Mouse (Mus musculus) lung, embryonic 14.5 days (tissue): Measurements from ENCODE around the gene Clec1a. TPM values are rescaled to one million over a fixed set of nuclear protein-coding genes. Genes with fewer than 3 reads are reported as not detected.
"Not testable (repeated sequence)": the region's sequence is repeated elsewhere in the genome, so short reads cannot be mapped to it uniquely, and the experiment has no call there.

Experiments
- ATAC-seq: fragments of 200-750 bp; cut with Nextera tagmentation; 2 replicates; pipeline ENCODE4 v1.8.0; 2017; ENCODE audit warnings: mild to moderate bottlenecking, moderate TSS enrichment, moderate library complexity; ENCODE audit not compliant: insufficient read depth
- DNase-seq: peaks from one replicate; pipeline ENCODE4 v3.0.0-alpha.2; 2015
- H3K27ac ChIP-seq: fragments of 300-500 bp; sonication (generic); 2 replicates; pipeline ENCODE4 v1.5.1; 2014; ENCODE audit warnings: low read depth, mild to moderate bottlenecking, moderate library complexity
- H3K27me3 ChIP-seq: fragments of 300-500 bp; sonication (generic); 2 replicates; pipeline ENCODE4 v1.6.1; 2014; ENCODE audit warnings: low read length, control low read depth; ENCODE audit not compliant: insufficient read depth
- H3K36me3 ChIP-seq: fragments of 300-500 bp; sonication (generic); 2 replicates; pipeline ENCODE4 v1.6.1; 2014; ENCODE audit warnings: control low read depth; ENCODE audit not compliant: insufficient read depth
- H3K4me1 ChIP-seq: fragments of 300-500 bp; sonication (generic); 2 replicates; pipeline ENCODE4 v1.6.1; 2014; ENCODE audit warnings: antibody characterized with exemption, control low read depth; ENCODE audit not compliant: insufficient read depth
- H3K4me2 ChIP-seq: fragments of 300-500 bp; sonication (generic); 2 replicates; pipeline ENCODE4 v1.6.1; 2014; ENCODE audit warnings: mild to moderate bottlenecking
- H3K4me3 ChIP-seq: fragments of 300-500 bp; sonication (generic); 2 replicates; pipeline ENCODE4 v1.5.1; 2014; ENCODE audit warnings: low read depth, low read length
- H3K9ac ChIP-seq: fragments of 300-500 bp; sonication (generic); 2 replicates; pipeline ENCODE4 v1.6.1; 2014
- H3K9me3 ChIP-seq: fragments of 300-500 bp; sonication (generic); 2 replicates; pipeline ENCODE4 v1.6.1; 2016; ENCODE audit warnings: low read depth, low read length, control low read depth
- CTCF ChIP-seq: IDR thresholded peaks from 2 replicates; pipeline ENCODE4 v1.5.1; 2016; ENCODE audit warnings: antibody characterized with exemption, low read depth
- WGBS: fragments of 180-500 bp; shearing (Covaris S2); extraction: QIAGEN DNeasy Blood & Tissue Kit; methylation state at CpG from one replicate; pipeline ENCODE4 v1.1.7; 2014; 5-methylcytosine and 5-hydroxymethylcytosine counted together
- polyA plus RNA-seq: library from polyadenylated mRNA; unstranded; fragments of >200 nt; fragmentation: Nextera tagmentation; extraction: Ambion mirVana; gene quantifications from 2 replicates; pipeline ENCODE4 v1.2.1, GENCODE M21; 2014

Clec1a gene
- polyA plus RNA-seq, result 13.7 and 15.2 TPM in 2 replicates

DNA sequence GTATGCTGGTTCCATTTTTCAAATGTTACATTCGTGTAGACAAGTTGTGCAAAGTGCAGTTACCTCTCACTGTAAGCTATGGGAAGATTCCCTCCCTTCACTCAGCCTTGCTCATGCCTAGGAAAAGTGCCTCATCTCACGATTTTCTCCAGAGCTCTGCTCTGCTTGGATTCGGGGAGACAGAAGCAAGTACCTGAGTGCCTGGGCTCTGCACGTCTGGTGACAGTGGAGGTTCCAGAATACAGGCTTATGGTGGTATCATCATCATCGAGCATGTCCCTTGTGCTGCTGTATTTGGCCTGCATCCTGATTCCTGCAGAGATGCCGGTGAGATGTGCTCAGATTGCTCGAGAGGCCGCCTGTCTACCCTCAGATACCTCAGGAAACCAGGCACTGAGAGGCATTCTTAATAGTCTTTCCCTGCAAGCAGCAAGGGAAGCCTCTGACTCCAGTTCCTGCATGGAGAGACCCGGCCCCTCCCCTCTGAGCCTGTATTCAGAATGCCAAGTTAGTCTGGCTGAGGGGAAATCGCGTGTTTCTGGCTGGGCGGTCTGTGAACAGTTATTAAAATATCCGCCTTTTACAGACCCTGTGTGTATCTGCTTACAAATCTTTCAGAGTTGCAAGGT lies at the start of gene Clec1a:
Clec1a (minus strand) TSS at position 590 of the 629 bp plus-strand sequence.
- WGBS, result 45% methylated on average over 13 of the region's 13 CpGs
- H3K36me3 ChIP-seq, result no peaks in the 10 kb centered on the region
- DNase-seq (peak; percentile 54), ATAC-seq (no peak; the same call in 1 of the 2 replicates)
- H3K27ac ChIP-seq, result no peak within 1 kb of the TSS; the same call in 1 of the 2 replicates
- no peak within 1 kb of the TSS; the same call in 1 of the 2 replicates for H3K9ac ChIP-seq
- peak within 1 kb of the TSS; percentile 35 for H3K4me2 ChIP-seq
- TF ChIP-seq CTCF, result no peak
- H3K4me1 ChIP-seq, result no peaks in the 10 kb centered on the region
- H3K27me3 ChIP-seq, result no peaks in the 10 kb centered on the region
- H3K9me3 ChIP-seq, result no peaks in the 10 kb centered on the region
- peak within 1 kb of the TSS; percentile 21 for H3K4me3 ChIP-seq

DNA sequence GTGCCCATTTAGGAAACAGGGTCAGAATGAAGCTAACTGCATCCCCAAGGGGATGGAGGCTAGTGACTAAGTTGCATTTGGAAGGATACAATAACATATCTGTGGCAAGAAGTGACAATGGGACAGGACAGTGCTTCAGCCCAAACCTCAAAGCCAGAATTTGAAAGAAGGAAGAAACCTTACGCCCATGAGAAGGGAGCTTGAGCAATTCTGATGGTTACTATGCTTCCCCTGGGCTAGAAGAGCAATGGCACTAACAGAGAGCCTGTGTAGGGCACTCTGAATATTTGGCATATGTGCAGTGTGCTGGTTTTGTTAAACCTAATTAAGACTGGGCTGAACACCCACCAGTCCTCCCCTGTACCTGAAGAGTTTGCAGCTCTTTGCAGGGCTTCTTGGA lies 47.7 kb upstream of the Clec1a start:
- H3K9ac ChIP-seq, H3K9me3 ChIP-seq: not testable (repeated sequence)

DNA sequence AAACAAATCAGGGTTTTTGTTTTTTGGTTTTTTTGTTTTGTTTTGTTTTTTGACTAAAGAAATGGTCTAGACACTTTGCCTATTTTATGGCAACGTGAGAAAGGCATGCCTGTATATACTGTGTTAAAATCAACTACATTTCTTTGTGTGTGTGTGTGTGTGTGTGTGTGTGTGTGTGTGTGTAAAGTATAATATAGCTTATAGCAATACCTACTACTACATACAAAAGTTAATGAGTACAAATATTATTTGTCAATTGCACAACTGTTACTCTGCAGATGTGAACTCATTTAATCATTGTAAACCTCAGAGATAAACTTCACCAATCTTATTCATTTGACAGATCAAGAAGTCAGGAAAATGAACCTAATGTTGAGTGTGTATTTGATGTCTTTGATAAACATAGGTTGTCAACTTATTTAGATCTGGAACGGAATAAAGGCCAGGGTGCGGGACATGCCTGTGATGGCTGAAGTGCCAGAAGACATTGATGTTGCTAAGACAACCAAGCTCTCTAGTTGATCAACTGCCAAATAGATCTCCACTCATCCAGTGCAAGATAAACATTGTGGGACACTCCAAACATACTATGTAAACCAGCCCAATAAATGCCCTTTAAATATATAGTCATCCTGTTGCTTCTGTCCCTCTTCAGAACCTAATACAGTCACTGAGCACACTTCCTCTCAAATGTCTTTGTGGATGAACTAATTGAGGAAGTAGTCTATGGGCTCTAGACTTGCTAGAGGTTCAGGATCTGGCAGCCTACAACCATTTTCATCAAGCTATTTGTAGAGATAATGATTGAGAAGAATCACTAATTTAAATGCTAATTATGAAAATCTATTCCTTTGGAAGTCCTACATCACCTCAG lies 45.8 kb upstream of the Clec1a start:
- Histone ChIP-seq H3K4me2 (no peak overlapping the region), H3K4me3 (no peak overlapping the region), H3K36me3 (no peaks in the 10 kb centered on the region), H3K27ac (no peak overlapping the region), H3K9ac (no peak overlapping the region), H3K27me3 (no peaks in the 10 kb centered on the region), H3K9me3 (no peaks in the 10 kb centered on the region; the same call in 1 of the 2 replicates), H3K4me1 (no peaks in the 10 kb centered on the region)
- DNase-seq (peak; percentile 54), ATAC-seq (peak; percentile 85)
- no peak for TF ChIP-seq CTCF
- WGBS, result 52% methylated on average over 3 of the region's 3 CpGs

More for the DNA sequence above, 47.7 kb upstream of the Clec1a start:
- H3K36me3 ChIP-seq, H3K4me3 ChIP-seq, DNase-seq, H3K27me3 ChIP-seq, H3K4me2 ChIP-seq, H3K4me1 ChIP-seq, ATAC-seq, H3K27ac ChIP-seq: not testable (repeated sequence)
- 96% methylated on average over 1 of the region's 1 CpGs for WGBS

DNA sequence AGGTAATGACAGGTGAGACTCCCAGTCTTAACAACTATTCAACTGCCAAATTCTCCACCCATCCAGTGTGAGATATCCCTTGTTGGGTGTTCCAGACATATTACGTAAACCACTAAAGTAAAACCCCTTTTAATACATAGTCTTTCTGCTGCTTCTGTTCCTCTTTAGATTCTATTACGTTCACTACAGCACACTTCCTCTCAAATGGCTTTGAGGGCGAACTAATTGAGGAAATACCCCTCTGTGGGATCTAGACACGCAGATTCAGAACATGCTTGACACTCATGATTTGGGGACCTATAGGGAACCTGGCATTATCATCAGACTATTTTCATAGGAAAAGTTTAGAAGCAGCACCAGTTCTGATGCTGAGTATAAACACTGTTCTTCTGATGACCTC lies 43.1 kb upstream of the Clec1a start:
- no peak overlapping the region for H3K9ac ChIP-seq
- DNase-seq (no peak), ATAC-seq (no peak)
- H3K27ac ChIP-seq, result no peak overlapping the region
- no peak overlapping the region for H3K4me2 ChIP-seq
- no peak for TF ChIP-seq CTCF
- H3K9me3 ChIP-seq, result no peaks in the 10 kb centered on the region
- H3K4me3 ChIP-seq, result no peak overlapping the region
- no peaks in the 10 kb centered on the region for H3K4me1 ChIP-seq
- no peaks in the 10 kb centered on the region for H3K36me3 ChIP-seq
- WGBS, result 76% methylated on average over 4 of the region's 4 CpGs
- no peaks in the 10 kb centered on the region for H3K27me3 ChIP-seq

DNA sequence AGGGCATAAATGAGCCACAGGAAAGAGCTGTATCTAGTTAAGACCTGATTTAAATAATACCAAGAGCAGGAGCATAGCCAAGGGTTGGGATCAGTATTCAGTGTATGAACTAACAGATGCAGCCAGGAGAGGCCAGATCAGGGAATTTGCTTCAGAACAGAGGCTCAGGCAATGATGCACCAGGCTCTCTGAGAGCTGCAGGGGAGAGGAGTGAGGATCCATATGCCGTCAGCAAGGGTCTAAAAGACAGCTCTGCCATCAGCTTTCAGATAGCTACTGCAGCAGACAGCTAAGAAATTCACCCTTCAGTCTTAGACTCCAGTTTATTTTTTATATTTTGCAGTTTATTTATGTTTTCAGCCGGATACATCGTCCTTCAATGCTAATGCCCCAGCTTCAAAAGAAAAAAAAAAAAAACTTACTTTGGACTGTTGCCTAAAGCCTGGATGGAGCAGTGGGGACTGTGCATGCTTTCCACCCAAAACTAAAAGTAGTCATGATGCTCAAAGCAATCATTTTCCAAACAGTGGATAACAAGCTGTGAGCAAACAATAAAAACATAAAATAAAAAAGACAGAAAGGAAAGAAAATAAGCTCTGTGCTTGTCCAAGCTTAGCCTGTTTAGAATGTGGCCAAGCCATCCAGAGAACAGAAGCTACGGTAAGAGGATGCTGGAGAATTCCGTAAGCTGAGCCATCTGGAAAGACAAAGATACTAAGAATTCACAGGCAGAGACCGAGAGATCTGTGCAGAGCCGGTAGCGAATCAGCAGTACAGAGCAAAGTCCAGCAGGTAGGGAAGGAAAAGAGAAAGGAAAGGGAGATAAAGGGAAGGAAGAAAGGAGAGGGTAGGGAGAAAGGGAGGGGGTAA lies 28.5 kb upstream of the Clec1a start:
- DNase-seq, result peak; percentile 61
- H3K4me3 ChIP-seq, result no peak overlapping the region
- H3K36me3 ChIP-seq, result no peaks in the 10 kb centered on the region
- no peaks in the 10 kb centered on the region for H3K9me3 ChIP-seq
- H3K4me1 ChIP-seq, result no peaks in the 10 kb centered on the region
- ATAC-seq, result peak; percentile 89
- WGBS, result 41% methylated on average over 8 of the region's 8 CpGs
- peak overlapping the region; percentile 23; the same call in 1 of the 2 replicates for H3K4me2 ChIP-seq
- TF ChIP-seq CTCF, result no peak
- no peaks in the 10 kb centered on the region for H3K27me3 ChIP-seq
- H3K27ac ChIP-seq, result peak overlapping the region; percentile 2; the same call in 1 of the 2 replicates
- H3K9ac ChIP-seq, result no peak overlapping the region

DNA sequence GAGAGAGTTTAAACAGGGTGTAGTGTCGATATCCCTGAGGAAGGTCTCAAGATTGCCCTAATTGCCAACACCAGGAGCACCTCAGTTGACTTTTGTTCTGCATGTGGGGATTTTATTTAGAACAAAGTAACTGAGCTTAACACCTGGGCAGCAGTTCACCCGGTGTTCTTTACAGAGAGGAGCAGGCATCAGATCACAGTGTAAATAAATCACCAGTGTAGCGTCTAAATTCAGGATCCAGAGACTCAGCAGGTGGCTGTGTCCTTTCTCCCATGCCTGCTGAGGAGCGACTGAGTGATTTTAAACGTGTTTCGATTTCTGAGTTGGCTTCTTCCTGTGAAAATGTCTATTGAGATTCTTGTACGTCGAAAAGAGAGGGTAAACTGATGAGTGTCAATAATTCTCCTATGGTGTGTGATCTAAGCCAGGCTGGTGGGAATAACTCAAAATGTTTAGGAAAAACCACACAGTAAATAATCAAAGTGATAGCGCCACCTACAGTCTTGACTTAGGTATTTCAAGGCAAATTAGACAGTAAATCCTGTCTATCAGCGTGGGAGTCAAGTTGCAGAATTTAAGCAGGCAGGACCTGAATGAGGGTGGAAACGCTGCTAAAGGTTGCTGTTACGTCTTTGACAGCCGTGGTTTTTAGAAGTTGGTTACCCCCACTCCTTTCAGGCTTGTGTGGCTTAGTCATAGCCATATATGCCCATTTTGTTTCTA lies 24.8 kb upstream of the Clec1a start:
- Histone ChIP-seq H3K27me3 (no peaks in the 10 kb centered on the region), H3K4me3 (no peak overlapping the region), H3K4me1 (no peaks in the 10 kb centered on the region), H3K36me3 (no peaks in the 10 kb centered on the region), H3K27ac (no peak overlapping the region), H3K4me2 (no peak overlapping the region), H3K9ac (no peak overlapping the region), H3K9me3 (no peaks in the 10 kb centered on the region)
- TF ChIP-seq CTCF, result peak; percentile 57
- peak; percentile 72 for DNase-seq
- 25% methylated on average over 13 of the region's 13 CpGs for WGBS
- no peak for ATAC-seq
